Mouse (Mus musculus) c-Kit-positive CD71-positive TER-119-positive erythroid progenitor cells, embryonic 14.5 days (primary cell): ENCODE results near the gene Clmp.
A peak's percentile ranks its signal among the peaks of the same experiment; 100 is the strongest.
"Not testable (repeated sequence)": the region's sequence is repeated elsewhere in the genome, so short reads cannot be mapped to it uniquely, and the experiment has no call there.

Experiments
- DNase-seq: peaks from one replicate; pipeline ENCODE4 v3.0.0-alpha.2; 2013; ENCODE audit warnings: low spot score

Gene Clmp

GRCm38 (mm10) chr9:40731591-40732048, 45.9 kb downstream of the Clmp start:
- DNase-seq, result no peak

GRCm38 (mm10) chr9:40732302-40732701, 46.5 kb downstream of the Clmp start:
- no peak for DNase-seq

- DNase-seq, result no peak
These were observed 51.4 kb downstream of the Clmp start for GRCm38 (mm10) chr9:40737117-40737516.

GRCm38 (mm10) chr9:40743525-40744034, 57.8 kb downstream of the Clmp start:
- DNase-seq, result no peak

- no peak for DNase-seq
These were observed 58.5 kb downstream of the Clmp start for GRCm38 (mm10) chr9:40744233-40744632.

- DNase-seq, result no peak
These were observed 61.0 kb downstream of the Clmp start for GRCm38 (mm10) chr9:40746796-40747195.

- no peak for DNase-seq
These were observed 61.5 kb downstream of the Clmp start for GRCm38 (mm10) chr9:40747249-40747648.

- peak; percentile 14 for DNase-seq
These were observed 64.3 kb downstream of the Clmp start for GRCm38 (mm10) chr9:40749832-40750620.

GRCm38 (mm10) chr9:40751749-40752148, 66.0 kb downstream of the Clmp start:
- no peak for DNase-seq

GRCm38 (mm10) chr9:40756401-40756800, 70.6 kb downstream of the Clmp start:
- peak; percentile 40 for DNase-seq

GRCm38 (mm10) chr9:40757105-40757626, 71.4 kb downstream of the Clmp start:
- no peak for DNase-seq

GRCm38 (mm10) chr9:40757685-40758270, 72.0 kb downstream of the Clmp start:
- peak; percentile 29 for DNase-seq

- DNase-seq, result no peak
These were observed 76.6 kb downstream of the Clmp start for GRCm38 (mm10) chr9:40762354-40762753.

GRCm38 (mm10) chr9:40764887-40765580, 79.3 kb downstream of the Clmp start:
- DNase-seq, result no peak

- DNase-seq, result no peak
These were observed 79.8 kb downstream of the Clmp start for GRCm38 (mm10) chr9:40765581-40765940.

- DNase-seq, result no peak
These were observed 80.4 kb downstream of the Clmp start for GRCm38 (mm10) chr9:40766058-40766605.

- DNase-seq, result no peak
These were observed 82.2 kb downstream of the Clmp start for GRCm38 (mm10) chr9:40767946-40768345.

GRCm38 (mm10) chr9:40772246-40772645, 86.5 kb downstream of the Clmp start:
- no peak for DNase-seq

GRCm38 (mm10) chr9:40773142-40773541, 87.4 kb downstream of the Clmp start:
- not testable (repeated sequence) for DNase-seq

- no peak for DNase-seq
These were observed 88.1 kb downstream of the Clmp start for GRCm38 (mm10) chr9:40773869-40774268.

GRCm38 (mm10) chr9:40776044-40776443, 90.3 kb downstream of the Clmp start:
- no peak for DNase-seq
